Mouse (Mus musculus) retina, postnatal 1 day (tissue): ENCODE data around the gene A130010J15Rik.

ENCODE experiments used
- DNase-seq: peaks from one replicate; pipeline ENCODE4 v3.0.0-alpha.2; 2012

Gene A130010J15Rik

GRCm38 (mm10) chr1:193201383-193201778 is 33.5 kb downstream of the A130010J15Rik start, which contains the start of gene Traf3ip3:
Traf3ip3 (minus strand) TSS chr1:193201703.
- DNase-seq = no peak

GRCm38 (mm10) chr1:193203821-193204220 is 36.0 kb downstream of the A130010J15Rik start:
- peak; percentile 30 for DNase-seq

- no peak for DNase-seq
These were observed 37.6 kb downstream of the A130010J15Rik start for GRCm38 (mm10) chr1:193205431-193205830.

GRCm38 (mm10) chr1:193207503-193207902 is 39.7 kb downstream of the A130010J15Rik start, which contains the start of gene Lamb3:
Lamb3 (plus strand) TSS chr1:193207699.
- DNase-seq = no peak

GRCm38 (mm10) chr1:193208178-193208577 is 40.3 kb downstream of the A130010J15Rik start:
- peak; percentile 24 for DNase-seq

GRCm38 (mm10) chr1:193211371-193211770 is 43.5 kb downstream of the A130010J15Rik start:
- DNase-seq = no peak

- no peak for DNase-seq
These were observed 46.2 kb downstream of the A130010J15Rik start for GRCm38 (mm10) chr1:193214053-193214452.

- DNase-seq = no peak
These were observed 48.2 kb downstream of the A130010J15Rik start for GRCm38 (mm10) chr1:193216000-193216399.

- no peak for DNase-seq
These were observed 52.6 kb downstream of the A130010J15Rik start for GRCm38 (mm10) chr1:193220408-193220807.

- DNase-seq = no peak
These were observed 57.7 kb downstream of the A130010J15Rik start for GRCm38 (mm10) chr1:193225531-193225930.

GRCm38 (mm10) chr1:193226114-193226513 is 58.3 kb downstream of the A130010J15Rik start:
- no peak for DNase-seq

- DNase-seq = no peak
These were observed 59.1 kb downstream of the A130010J15Rik start for GRCm38 (mm10) chr1:193226724-193227522.
